Mouse (Mus musculus) intestine, postnatal 0 days (tissue): ENCODE results near the gene Fam162a. TPM values are rescaled to one million over a fixed set of nuclear protein-coding genes. Genes with fewer than 3 reads are reported as not detected.

Experiments used
- ATAC-seq: fragments of 200-750 bp; cut with Nextera tagmentation; 2 replicates; pipeline ENCODE4 v1.8.0; 2017; ENCODE audit warnings: mild to moderate bottlenecking, moderate TSS enrichment, moderate library complexity
- H3K27ac ChIP-seq: fragments of 300-500 bp; sonication (generic); 2 replicates; pipeline ENCODE4 v1.5.1; 2014; ENCODE audit warnings: mild to moderate bottlenecking, low read depth, low read length, moderate library complexity
- H3K27me3 ChIP-seq: fragments of 300-500 bp; sonication (generic); replicated peaks from 2 replicates; pipeline ENCODE4 v1.6.1; 2014; ENCODE audit warnings: low read length, mixed read lengths; ENCODE audit not compliant: control insufficient read depth, insufficient read depth
- H3K36me3 ChIP-seq: fragments of 300-500 bp; sonication (generic); 2 replicates; pipeline ENCODE4 v1.6.1; 2014; ENCODE audit warnings: mild to moderate bottlenecking, moderate library complexity; ENCODE audit not compliant: control insufficient read depth, insufficient read depth
- H3K4me1 ChIP-seq: fragments of 300-500 bp; sonication (generic); replicated peaks from 2 replicates; pipeline ENCODE4 v1.6.1; 2014; ENCODE audit warnings: antibody characterized with exemption, low read length, mixed read lengths; ENCODE audit not compliant: control insufficient read depth, insufficient read depth
- H3K4me2 ChIP-seq: fragments of 300-500 bp; sonication (generic); replicated peaks from 2 replicates; pipeline ENCODE4 v1.6.1; 2014; ENCODE audit warnings: low read depth, mild to moderate bottlenecking, moderate library complexity
- H3K4me3 ChIP-seq: fragments of 300-500 bp; sonication (generic); 2 replicates; pipeline ENCODE4 v1.5.1; 2014; ENCODE audit warnings: low read depth, low read length
- H3K9ac ChIP-seq: fragments of 300-500 bp; sonication (generic); 2 replicates; pipeline ENCODE4 v1.6.1; 2014; ENCODE audit warnings: mild to moderate bottlenecking, low read depth, low read length
- H3K9me3 ChIP-seq: fragments of 300-500 bp; sonication (generic); 2 replicates; pipeline ENCODE4 v1.6.1; 2016; ENCODE audit warnings: mixed run types; ENCODE audit not compliant: control insufficient read depth
- CTCF ChIP-seq: sonication (generic); IDR thresholded peaks from 2 replicates; pipeline ENCODE4 v1.5.1; 2016; ENCODE audit warnings: low read depth, mild to moderate bottlenecking, control low read depth, antibody characterized with exemption, moderate library complexity
- WGBS: fragments of 180-500 bp; shearing (Covaris S2); extraction: QIAGEN DNeasy Blood & Tissue Kit; methylation state at CpG from one replicate; pipeline ENCODE4 v1.1.7; 2014; 5-methylcytosine and 5-hydroxymethylcytosine counted together
- polyA plus RNA-seq: library from polyadenylated mRNA; unstranded; fragments of >200 nt; fragmentation: Nextera tagmentation; extraction: Ambion mirVana; gene quantifications from 2 replicates; pipeline ENCODE4 v1.2.1, GENCODE M21; 2015

Fam162a gene
- polyA plus RNA-seq, 1 experiment from 2014 or later: 480 TPM

DNA sequence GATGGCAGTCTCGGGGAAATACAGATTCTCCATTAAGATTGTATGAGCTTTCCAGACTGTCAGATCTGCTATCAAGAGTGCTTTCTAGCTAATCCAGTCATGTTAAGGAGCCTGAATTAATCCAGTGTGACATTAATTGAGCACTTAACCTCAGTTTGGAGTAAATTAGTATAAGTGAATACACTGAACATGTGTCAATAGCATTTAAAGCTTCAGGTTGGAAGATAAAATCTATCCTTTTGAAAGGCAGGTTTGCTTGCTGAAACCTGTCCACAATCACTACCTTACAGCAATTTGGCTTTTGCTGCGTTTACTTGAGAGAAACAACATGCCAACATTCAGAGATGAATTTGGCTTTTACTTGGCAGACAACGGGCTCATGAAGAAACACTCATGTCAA lies 22.7 kb upstream of the Fam162a start:
- no peaks in the 10 kb centered on the region for H3K36me3 ChIP-seq
- no peak overlapping the region for H3K27ac ChIP-seq
- no peak overlapping the region for H3K4me3 ChIP-seq
- H3K9me3 ChIP-seq: no peaks in the 10 kb centered on the region
- no peaks in the 10 kb centered on the region for H3K27me3 ChIP-seq
- no peak for ATAC-seq
- H3K4me1 ChIP-seq: no peaks in the 10 kb centered on the region
- no peak overlapping the region for H3K4me2 ChIP-seq
- TF ChIP-seq CTCF: no peak
- H3K9ac ChIP-seq: no peak overlapping the region
- WGBS: 89% methylated on average over 3 of the region's 3 CpGs

DNA sequence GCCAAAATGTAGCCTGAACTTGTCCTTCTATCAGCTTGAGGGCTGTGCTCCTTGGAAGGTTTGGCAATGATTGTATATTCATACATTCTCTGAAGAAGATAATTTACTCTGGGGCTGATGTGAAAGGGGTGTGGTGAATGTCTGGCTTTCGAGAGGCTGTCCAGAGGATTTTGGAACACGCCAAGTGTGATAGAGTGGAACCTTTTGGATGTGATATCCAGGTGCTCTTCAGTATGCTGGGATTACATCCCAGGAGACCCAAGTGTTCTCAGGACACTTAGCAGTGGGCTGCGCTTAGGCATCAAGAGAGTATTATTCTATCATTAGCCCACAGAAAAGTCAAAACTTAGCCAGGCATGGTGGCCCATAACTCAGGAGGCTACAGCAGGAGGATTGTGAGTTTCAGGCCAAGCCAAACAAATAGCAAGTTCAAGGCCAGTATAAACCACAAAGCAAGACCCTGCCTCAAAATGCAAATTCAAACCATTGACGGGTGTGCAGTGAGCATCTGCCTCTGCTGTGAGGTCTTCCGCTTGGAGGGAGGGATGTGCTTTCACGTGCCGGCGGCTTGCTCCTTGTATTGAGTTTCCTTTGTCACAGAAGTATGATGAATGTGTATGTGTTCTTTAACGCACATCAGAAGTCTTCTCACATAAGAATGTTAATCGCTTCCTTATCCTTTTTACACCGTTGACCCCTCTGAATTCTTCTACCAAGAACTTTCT lies 19.6 kb upstream of the Fam162a start:
- H3K4me1 ChIP-seq: no peaks in the 10 kb centered on the region
- H3K36me3 ChIP-seq: no peaks in the 10 kb centered on the region
- peak overlapping the region; percentile 1; the same call in 1 of the 2 replicates for H3K4me2 ChIP-seq
- H3K4me3 ChIP-seq: no peak overlapping the region
- H3K27ac ChIP-seq: peak overlapping the region; percentile 65
- TF ChIP-seq CTCF: no peak
- H3K9me3 ChIP-seq: no peaks in the 10 kb centered on the region
- no peak overlapping the region for H3K9ac ChIP-seq
- ATAC-seq: no peak
- WGBS: 82% methylated on average over 11 of the region's 11 CpGs
- no peaks in the 10 kb centered on the region for H3K27me3 ChIP-seq

DNA sequence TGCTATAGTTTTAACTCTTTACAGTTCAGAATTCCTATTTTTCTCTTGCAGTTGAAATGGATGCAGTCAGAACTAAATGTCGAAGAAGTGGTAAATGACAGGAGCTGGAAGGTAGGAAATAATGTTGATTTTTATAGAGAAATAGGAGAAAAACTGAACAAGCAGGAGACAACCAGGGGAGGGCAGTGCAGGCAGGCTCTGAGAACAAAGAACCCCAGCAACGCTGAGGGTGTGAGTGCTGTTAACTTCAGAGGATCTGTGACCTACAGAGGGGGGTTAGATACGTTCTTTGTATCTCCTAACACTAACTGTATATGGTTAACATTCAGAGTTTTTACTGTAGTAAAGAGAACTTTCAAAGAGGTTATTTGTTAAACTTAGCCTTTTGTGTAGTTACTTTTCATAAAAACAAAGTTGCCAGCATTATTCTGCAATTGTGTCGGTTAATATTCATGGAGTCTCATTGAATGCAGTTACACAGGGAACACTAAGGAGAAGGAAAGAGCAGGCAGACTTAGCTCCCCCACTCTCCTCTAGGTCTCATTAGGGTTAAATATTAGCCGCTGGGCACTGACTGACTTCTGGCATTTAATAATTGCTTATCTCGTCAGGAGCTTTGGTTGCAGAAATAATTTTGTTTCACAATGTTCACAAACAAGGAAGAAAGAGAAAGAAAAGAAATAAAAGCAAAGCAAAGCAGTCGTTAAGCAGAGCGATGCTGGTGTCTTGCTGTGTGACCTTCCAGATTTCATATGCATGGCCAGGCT lies 18.6 kb upstream of the Fam162a start:
- Histone ChIP-seq H3K27me3 (no peaks in the 10 kb centered on the region), H3K4me1 (no peaks in the 10 kb centered on the region), H3K27ac (peak overlapping the region; percentile 65), H3K9me3 (no peaks in the 10 kb centered on the region), H3K36me3 (peaks cover 7% of the 10 kb centered on the region; the same call in 1 of the 2 replicates), H3K4me3 (no peak overlapping the region), H3K4me2 (peak overlapping the region; percentile 1), H3K9ac (no peak overlapping the region)
- ATAC-seq: no peak
- 47% methylated on average over 8 of the region's 8 CpGs for WGBS
- peak; percentile 64 for TF ChIP-seq CTCF

DNA sequence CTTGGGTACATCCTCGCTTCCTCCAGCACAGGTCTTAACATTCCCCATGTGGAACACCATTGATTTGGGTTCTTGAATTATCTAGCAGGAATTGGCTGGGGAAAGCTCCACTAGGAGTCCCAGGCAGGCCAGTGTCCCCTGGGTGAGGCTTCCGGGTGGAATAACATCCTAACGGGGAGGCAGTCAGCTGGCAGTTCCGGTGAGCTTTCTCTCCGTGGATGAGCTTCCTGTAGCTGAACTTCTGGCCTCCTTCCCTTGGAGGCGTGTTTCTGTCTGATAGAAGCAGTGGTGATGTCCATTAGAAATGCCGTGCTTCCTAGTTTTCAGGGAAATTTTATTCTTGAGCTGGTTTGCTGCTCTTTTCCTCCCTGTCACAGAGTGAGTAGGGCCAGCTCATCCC lies 17.7 kb upstream of the Fam162a start:
- H3K27me3 ChIP-seq: no peaks in the 10 kb centered on the region
- H3K9ac ChIP-seq: no peak overlapping the region
- ATAC-seq: no peak
- no peak for TF ChIP-seq CTCF
- peak overlapping the region; percentile 65 for H3K27ac ChIP-seq
- no peaks in the 10 kb centered on the region for H3K9me3 ChIP-seq
- no peak overlapping the region for H3K4me3 ChIP-seq
- WGBS: 55% methylated on average over 7 of the region's 7 CpGs
- peaks cover 9% of the 10 kb centered on the region; the same call in 1 of the 2 replicates for H3K36me3 ChIP-seq
- H3K4me1 ChIP-seq: no peaks in the 10 kb centered on the region
- H3K4me2 ChIP-seq: no peak overlapping the region

DNA sequence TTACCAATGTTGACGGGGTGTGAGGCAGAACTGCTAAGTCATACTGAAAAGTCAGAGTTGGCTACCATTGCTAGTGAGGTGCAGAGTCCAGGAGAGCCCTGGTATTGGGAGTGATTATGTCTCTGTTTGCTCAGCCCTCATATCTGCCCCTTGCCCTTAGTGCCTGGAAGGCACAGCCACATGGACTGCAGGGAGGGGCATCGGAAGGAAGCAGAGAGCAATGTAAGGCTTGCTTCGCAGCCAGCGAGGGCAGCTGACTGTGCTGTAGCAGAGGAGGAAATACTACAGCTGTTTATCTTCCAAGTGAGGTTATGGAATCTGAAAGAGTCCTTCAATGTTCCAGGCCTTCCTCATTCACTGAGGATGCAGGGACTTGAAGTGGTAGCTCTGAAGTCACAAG lies 16.5 kb upstream of the Fam162a start:
- WGBS: 23% methylated on average over 4 of the region's 4 CpGs
- Histone ChIP-seq H3K9ac (no peak overlapping the region), H3K4me1 (no peaks in the 10 kb centered on the region), H3K9me3 (no peaks in the 10 kb centered on the region), H3K4me2 (no peak overlapping the region), H3K27ac (peak overlapping the region; percentile 93), H3K36me3 (peaks cover 19% of the 10 kb centered on the region), H3K27me3 (no peaks in the 10 kb centered on the region), H3K4me3 (no peak overlapping the region)
- ATAC-seq: peak; percentile 99
- TF ChIP-seq CTCF: no peak

DNA sequence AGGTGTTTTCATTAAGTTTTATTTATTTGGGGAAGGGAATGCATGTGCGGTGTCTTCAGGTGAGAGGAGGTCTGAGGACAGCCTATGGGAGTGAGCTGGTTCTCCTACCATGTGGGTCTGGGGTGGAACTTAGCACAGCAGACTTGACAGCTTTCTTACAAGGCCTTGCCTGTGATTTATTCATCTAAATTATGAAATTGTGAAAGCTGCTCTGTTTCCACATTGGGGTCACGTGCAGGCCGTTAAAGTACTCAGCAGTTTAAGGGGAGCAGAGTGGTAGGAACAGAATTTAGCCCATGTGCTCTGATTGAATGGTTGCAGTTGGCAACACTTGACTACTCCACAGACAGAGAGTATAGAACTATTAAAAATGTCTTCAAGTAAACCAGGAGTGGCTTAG lies 8.5 kb upstream of the Fam162a start:
- 94% methylated on average over 3 of the region's 3 CpGs for WGBS
- Histone ChIP-seq H3K36me3 (peaks cover 12% of the 10 kb centered on the region), H3K27me3 (no peaks in the 10 kb centered on the region), H3K4me1 (no peaks in the 10 kb centered on the region), H3K9ac (no peak overlapping the region), H3K4me2 (no peak overlapping the region), H3K27ac (no peak overlapping the region), H3K9me3 (no peaks in the 10 kb centered on the region), H3K4me3 (no peak overlapping the region)
- ATAC-seq: no peak
- no peak for TF ChIP-seq CTCF
